Mouse (Mus musculus) heart, adult 2 months (tissue): ENCODE results near the gene Itpr1.

Experiments used
- CTCF ChIP-seq: fragments of 200-600 bp; IDR thresholded peaks from 2 replicates; pipeline ENCODE4 v1.8.1; 2022; ENCODE audit warnings: antibody characterized with exemption, mild to moderate bottlenecking, moderate library complexity
- EP300 ChIP-seq: fragments of 200-500 bp; IDR thresholded peaks from 2 replicates; pipeline ENCODE4 v1.6.1; 2011; ENCODE audit warnings: low read depth, low read length, control low read depth; ENCODE audit not compliant: insufficient read depth
- POLR2A ChIP-seq: fragments of 200-500 bp; IDR thresholded peaks from 2 replicates; pipeline ENCODE4 v1.6.1; 2011; ENCODE audit warnings: mild to moderate bottlenecking, low read depth, low read length, control low read depth; ENCODE audit not compliant: insufficient read depth

GRCm38 (mm10) chr6:108197117-108197516, 15.8 kb upstream of the Itpr1 start:
- no peak for TF ChIP-seq POLR2A
- TF ChIP-seq CTCF = no peak
- no peak for TF ChIP-seq EP300
